26 mouse cellular contexts compared by ENCODE assay signal in the genomic region with DNA sequence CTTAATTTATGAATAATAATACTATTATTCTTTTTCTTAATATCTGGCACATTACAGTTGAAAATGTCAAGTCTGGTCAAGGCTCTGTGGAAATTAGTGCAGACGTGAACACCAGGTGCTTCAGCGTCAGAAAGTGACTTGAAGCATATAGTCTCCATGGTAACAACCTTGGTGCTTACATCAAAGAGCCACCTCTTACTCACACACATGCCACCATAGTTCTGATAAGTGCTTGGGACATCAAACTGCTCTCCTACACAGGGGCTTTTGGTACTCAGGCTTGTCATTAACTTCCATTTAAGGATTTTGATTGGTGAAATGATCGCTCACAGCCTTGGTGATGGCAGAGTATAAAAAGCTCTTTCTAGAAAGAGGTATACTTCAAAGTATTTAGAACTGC.
DNase-seq lines count a peak whose midpoint lies in the region; ATAC-seq and TF ChIP-seq lines count a peak whose summit lies in the region.
"Had no signal": no experiment of that assay in that cellular context is flagged by ENCODE, and none has a peak within 500 bp of the region (broad histone marks: within the 10 kb centered on the region; RNA-seq: fewer than 3 reads in every experiment).

No protein-coding gene starts in this region.

- no peak overlapping the region for H3K27ac ChIP-seq in forebrain, embryonic 14.5 days (ENCODE audit: low read depth, low read length)
- H3K27ac ChIP-seq in forebrain, embryonic 16.5 days (ENCODE audit: low read length) = no peak overlapping the region
- no peak overlapping the region for H3K27ac ChIP-seq in lung, postnatal 0 days (ENCODE audit: low read length)
- H3K27ac ChIP-seq in midbrain, postnatal 0 days (ENCODE audit: low read depth, low read length) = no peak overlapping the region
- no peak overlapping the region for H3K27ac ChIP-seq in midbrain, embryonic 10.5 days (replicated peaks)
- H3K27ac ChIP-seq: embryonic facial prominence, embryonic 10.5 days; embryonic facial prominence, embryonic 13.5 days; forebrain, embryonic 15.5 days; heart, embryonic 15.5 days; hindbrain, embryonic 12.5 days; hindbrain, embryonic 15.5 days had no signal

- H3K4me3 ChIP-seq in forebrain, embryonic 14.5 days (ENCODE audit: low read depth, low read length) = no peak overlapping the region
- no peak overlapping the region for H3K4me3 ChIP-seq in forebrain, embryonic 16.5 days (replicated peaks; ENCODE audit: low read length)
- no peak overlapping the region for H3K4me3 ChIP-seq in lung, postnatal 0 days (ENCODE audit: low read depth, low read length)
- H3K4me3 ChIP-seq in midbrain, postnatal 0 days (ENCODE audit: low read depth, low read length) = no peak overlapping the region
- H3K4me3 ChIP-seq in midbrain, embryonic 10.5 days = no peak overlapping the region
- H3K4me3 ChIP-seq: embryonic facial prominence, embryonic 10.5 days; embryonic facial prominence, embryonic 13.5 days; erythroblast, embryonic 14.5 days; forebrain, embryonic 15.5 days; heart, embryonic 12.5 days; heart, embryonic 15.5 days; hindbrain, embryonic 12.5 days; hindbrain, embryonic 15.5 days had no signal

- no peaks in the 10 kb centered on the region for H3K9me3 ChIP-seq in forebrain, embryonic 14.5 days (replicated peaks; ENCODE audit: control insufficient read depth, low read length)
- no peaks in the 10 kb centered on the region for H3K9me3 ChIP-seq in forebrain, embryonic 16.5 days (ENCODE audit: control insufficient read depth, low read length)
- H3K9me3 ChIP-seq in lung, postnatal 0 days (ENCODE audit: low read length) = no peaks in the 10 kb centered on the region
- H3K9me3 ChIP-seq in midbrain, postnatal 0 days (ENCODE audit: low read length) = no peaks in the 10 kb centered on the region
- H3K9me3 ChIP-seq in midbrain, embryonic 10.5 days (replicated peaks) = no peaks in the 10 kb centered on the region
- H3K9me3 ChIP-seq: embryonic facial prominence, embryonic 10.5 days; embryonic facial prominence, embryonic 13.5 days; forebrain, embryonic 15.5 days; G1E; heart, embryonic 12.5 days; heart, embryonic 15.5 days; hindbrain, embryonic 12.5 days; hindbrain, embryonic 15.5 days had no signal

- no peak for TF ChIP-seq EP300 in lung, postnatal 0 days (IDR thresholded peaks at IDR 0.05)

- no peak overlapping the region for H3K9ac ChIP-seq in forebrain, embryonic 14.5 days (ENCODE audit: low read length)
- no peak overlapping the region for H3K9ac ChIP-seq in forebrain, embryonic 16.5 days (replicated peaks; ENCODE audit: low read depth, low read length)
- H3K9ac ChIP-seq in lung, postnatal 0 days (replicated peaks; ENCODE audit: low read depth) = no peak overlapping the region
- no peak overlapping the region for H3K9ac ChIP-seq in midbrain, postnatal 0 days (replicated peaks; ENCODE audit: low read length, poor library complexity, severe bottlenecking)
- H3K9ac ChIP-seq: embryonic facial prominence, embryonic 13.5 days; forebrain, embryonic 15.5 days; heart, embryonic 12.5 days; heart, embryonic 15.5 days; hindbrain, embryonic 12.5 days; hindbrain, embryonic 15.5 days had no signal

- H3K4me1 ChIP-seq in forebrain, embryonic 14.5 days (ENCODE audit: control insufficient read depth, insufficient read depth, low read length) = peaks cover 6% of the 10 kb centered on the region
- H3K4me1 ChIP-seq in forebrain, embryonic 16.5 days (replicated peaks; ENCODE audit: control insufficient read depth, insufficient read depth, low read length) = peaks cover 2% of the 10 kb centered on the region; the same call in 1 of the 2 replicates
- no peaks in the 10 kb centered on the region; the same call in 1 of the 2 replicates for H3K4me1 ChIP-seq in lung, postnatal 0 days (ENCODE audit: insufficient read depth, low read depth, low read length)
- H3K4me1 ChIP-seq in midbrain, postnatal 0 days (ENCODE audit: insufficient read depth, low read length) = 0 out of 2 replicates have a peak, but pooled peaks cover 3% of the 10 kb centered on the region
- peaks cover 22% of the 10 kb centered on the region for H3K4me1 ChIP-seq in midbrain, embryonic 10.5 days

- no peak overlapping the region for H3K4me2 ChIP-seq in forebrain, embryonic 14.5 days (ENCODE audit: low read length)
- H3K4me2 ChIP-seq in forebrain, embryonic 16.5 days (ENCODE audit: low read length) = no peak overlapping the region
- no peak overlapping the region for H3K4me2 ChIP-seq in lung, postnatal 0 days (replicated peaks; ENCODE audit: low read depth, low read length)
- no peak overlapping the region for H3K4me2 ChIP-seq in midbrain, postnatal 0 days (ENCODE audit: low read depth, low read length, poor library complexity, severe bottlenecking)
- H3K4me2 ChIP-seq: embryonic facial prominence, embryonic 13.5 days; forebrain, embryonic 15.5 days; heart, embryonic 12.5 days; heart, embryonic 15.5 days; hindbrain, embryonic 12.5 days; hindbrain, embryonic 15.5 days had no signal

- no peaks in the 10 kb centered on the region for H3K27me3 ChIP-seq in forebrain, embryonic 14.5 days (replicated peaks; ENCODE audit: control insufficient read depth, insufficient read depth, low read length)
- no peaks in the 10 kb centered on the region for H3K27me3 ChIP-seq in forebrain, embryonic 16.5 days (replicated peaks; ENCODE audit: control insufficient read depth, insufficient read depth, low read length)
- H3K27me3 ChIP-seq in lung, postnatal 0 days (replicated peaks; ENCODE audit: insufficient read depth, low read length) = no peaks in the 10 kb centered on the region
- H3K27me3 ChIP-seq in midbrain, postnatal 0 days (ENCODE audit: insufficient read depth, low read length) = no peaks in the 10 kb centered on the region
- no peaks in the 10 kb centered on the region for H3K27me3 ChIP-seq in midbrain, embryonic 10.5 days (ENCODE audit: low read depth, poor library complexity, severe bottlenecking)
- H3K27me3 ChIP-seq: CH12.LX; embryonic facial prominence, embryonic 13.5 days; heart, embryonic 12.5 days; heart, embryonic 15.5 days; hindbrain, embryonic 12.5 days; hindbrain, embryonic 15.5 days; Patski had no signal

- WGBS in forebrain, embryonic 14.5 days = 81% methylated on average over 3 of the region's 3 CpGs
- 69% methylated on average over 3 of the region's 3 CpGs for WGBS in forebrain, embryonic 16.5 days
- WGBS in lung, postnatal 0 days = 61% methylated on average over 3 of the region's 3 CpGs
- WGBS in midbrain, postnatal 0 days = 48% methylated on average over 3 of the region's 3 CpGs
- WGBS in midbrain, embryonic 10.5 days = 88% methylated on average over 3 of the region's 3 CpGs

- no peak for TF ChIP-seq CTCF in lung, postnatal 0 days (IDR thresholded peaks at IDR 0.05)
- no peak for TF ChIP-seq CTCF in midbrain, postnatal 0 days (IDR thresholded peaks at IDR 0.05)

- ATAC-seq in forebrain, embryonic 14.5 days = no peak
- ATAC-seq in forebrain, embryonic 16.5 days = no peak
- ATAC-seq in lung, postnatal 0 days = no peak
- 0 out of 2 replicates have a peak, but pooled peaks have one; percentile 35 for ATAC-seq in midbrain, postnatal 0 days (ENCODE audit: low FRiP score)
- ATAC-seq: forebrain, embryonic 15.5 days; intestine, postnatal 0 days had no signal

- DNase-seq in forebrain, embryonic 14.5 days (ENCODE audit: low spot score) = peak; percentile 33
- DNase-seq in lung, postnatal 0 days (ENCODE audit: low spot score) = peak; percentile 26
- DNase-seq in lung, postnatal 14 days = no peak
- DNase-seq in midbrain, postnatal 0 days (ENCODE audit: low spot score) = no peak
- no peak for DNase-seq in midbrain, embryonic 10.5 days (ENCODE audit: low spot score)
- DNase-seq: adrenal gland, adult 2 months; adrenal gland, postnatal 14 days; B cell, adult 2 months; cerebellum, postnatal 10 days; embryo, embryonic 11 days; gastrocnemius, postnatal 10 days; gastrocnemius, postnatal 36 days; heart, postnatal 14 days had no signal

- H3K36me3 ChIP-seq in forebrain, embryonic 14.5 days (ENCODE audit: control insufficient read depth, insufficient read depth, low read length) = no peaks in the 10 kb centered on the region
- H3K36me3 ChIP-seq in forebrain, embryonic 16.5 days (ENCODE audit: control insufficient read depth, insufficient read depth) = no peaks in the 10 kb centered on the region
- H3K36me3 ChIP-seq in lung, postnatal 0 days (ENCODE audit: insufficient read depth, low read length) = no peaks in the 10 kb centered on the region
- H3K36me3 ChIP-seq in midbrain, postnatal 0 days (ENCODE audit: insufficient read depth, low read length) = no peaks in the 10 kb centered on the region
- H3K36me3 ChIP-seq in midbrain, embryonic 10.5 days = no peaks in the 10 kb centered on the region
- H3K36me3 ChIP-seq: embryonic facial prominence, embryonic 10.5 days; embryonic facial prominence, embryonic 13.5 days; forebrain, embryonic 15.5 days; heart, embryonic 12.5 days; heart, embryonic 15.5 days; hindbrain, embryonic 12.5 days; hindbrain, embryonic 15.5 days had no signal

Comparison
In these comparisons a context has a peak if more than half of its experiments do, and no peak if none do; other contexts are left out.
1. DNase-seq: peak in forebrain, embryonic 14.5 days (single experiment) and lung, postnatal 0 days (single experiment); none in lung, postnatal 14 days (single experiment), midbrain, postnatal 0 days (single experiment) and midbrain, embryonic 10.5 days (single experiment).